Mouse (Mus musculus) adrenal gland, postnatal 25 days (tissue): ENCODE measurements around the gene Gm28043. TPM values are rescaled to one million over a fixed set of nuclear protein-coding genes. Genes with fewer than 3 reads are reported as not detected.

ENCODE experiments used
- DNase-seq: peaks from one replicate; pipeline ENCODE4 v3.0.0; 2021; ENCODE audit warnings: mixed read lengths
- total RNA-seq: library from RNA; stranded (reverse); gene quantifications from 2 replicates; pipeline ENCODE4 v1.2.3, GENCODE M21; 2021

Gene Gm28043
- total RNA-seq, 1 experiment from 2014 or later, result 5.0 TPM

DNA sequence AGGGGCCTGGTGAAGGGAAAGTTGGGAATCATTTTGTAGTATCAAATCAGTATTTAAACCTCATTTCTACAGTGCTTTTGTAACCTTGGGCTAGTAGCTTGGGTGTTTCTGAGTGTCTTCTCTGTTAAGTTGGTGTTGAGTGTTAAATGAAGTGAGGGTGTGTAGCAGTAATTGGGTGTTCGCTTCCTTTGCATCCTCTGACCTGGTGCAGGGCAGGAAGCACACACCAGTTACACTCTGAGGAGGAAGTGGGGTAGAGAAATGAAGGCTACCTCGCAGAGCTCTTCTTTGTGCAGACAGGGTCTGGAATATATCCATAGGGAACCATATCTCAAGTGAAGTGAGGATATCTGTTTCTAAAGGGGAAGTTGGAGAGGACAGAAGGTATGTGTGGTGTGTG, 66.2 kb downstream of the Gm28043 start:
- no peak for DNase-seq

DNA sequence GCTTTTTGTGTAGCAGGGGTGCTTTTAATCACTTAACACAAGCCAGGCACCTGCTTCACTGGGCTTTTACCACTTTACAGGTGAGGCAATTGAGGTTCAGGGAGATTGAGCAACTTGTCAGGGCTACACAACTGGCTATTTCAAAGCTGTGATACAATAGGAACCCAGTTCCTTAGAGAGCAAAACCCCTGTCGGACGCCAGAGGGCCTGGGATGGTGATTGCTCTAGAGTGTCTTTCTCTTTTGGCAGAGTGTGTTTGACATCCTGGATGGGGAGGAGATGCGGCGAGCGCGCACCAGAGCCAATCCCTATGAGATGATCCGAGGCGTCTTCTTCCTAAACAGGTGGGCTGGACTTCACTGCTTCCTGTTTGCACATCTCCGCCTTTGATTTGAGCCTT, 67.0 kb downstream of the Gm28043 start:
- no peak for DNase-seq

DNA sequence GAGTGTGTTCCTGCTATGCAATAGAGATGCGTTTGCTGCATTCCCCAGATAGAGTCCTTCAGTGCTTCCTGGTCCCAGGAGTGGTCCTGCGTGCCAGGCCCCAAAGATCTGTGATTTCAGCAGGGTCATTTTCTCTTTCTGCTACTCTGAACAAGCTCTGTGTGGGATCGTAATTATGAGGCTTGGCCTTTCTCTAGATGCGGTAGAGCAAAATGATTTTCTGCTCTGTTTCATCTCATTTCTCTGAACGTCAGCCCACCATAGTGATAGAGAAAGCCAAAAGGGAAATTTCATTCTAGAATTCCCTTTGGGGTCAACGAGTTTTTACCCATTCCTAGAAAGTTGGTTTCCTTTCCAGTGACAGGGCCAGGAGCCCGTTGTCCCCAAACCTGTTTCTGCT, 67.6 kb downstream of the Gm28043 start:
- DNase-seq, result no peak

DNA sequence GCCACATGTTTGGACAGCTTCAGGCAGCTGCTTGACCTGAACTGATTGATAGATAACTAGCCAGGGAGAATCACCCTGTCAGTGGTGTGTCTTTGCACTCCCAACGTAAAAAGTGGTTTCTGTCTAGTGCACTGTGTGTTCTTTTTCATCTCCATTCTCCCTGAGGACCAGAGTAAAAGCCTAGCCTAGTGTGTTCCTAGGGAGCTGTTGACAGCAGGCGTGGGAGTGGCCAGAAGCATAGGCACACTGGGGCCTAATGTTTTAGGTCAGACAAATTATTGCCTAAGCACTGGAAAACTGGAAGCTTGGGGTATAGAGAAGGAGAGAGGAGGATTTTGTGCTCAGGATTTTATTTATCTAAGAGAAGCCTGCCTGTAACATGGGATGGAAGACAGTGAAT, 68.5 kb downstream of the Gm28043 start:
- DNase-seq, result no peak

DNA sequence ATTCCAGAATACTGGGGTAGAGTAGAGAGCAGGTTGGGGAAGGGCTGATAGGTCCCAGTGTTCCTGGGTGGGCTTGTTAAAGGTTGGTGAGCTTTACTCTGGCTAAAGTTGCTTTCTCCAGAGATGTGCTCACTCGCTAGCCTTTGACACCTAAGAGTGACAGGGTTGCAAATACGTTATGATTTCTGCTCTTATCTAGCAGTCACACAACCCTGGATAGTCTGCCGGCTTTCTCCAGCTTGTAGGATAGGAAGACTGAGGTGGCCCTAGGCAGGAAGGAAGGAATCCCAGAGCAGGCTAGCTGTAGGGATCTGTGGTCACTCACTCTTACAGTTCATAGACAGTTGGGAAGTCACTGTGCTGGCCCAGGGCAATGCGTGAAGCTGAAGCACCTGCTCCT, 69.6 kb downstream of the Gm28043 start:
- DNase-seq, result no peak

DNA sequence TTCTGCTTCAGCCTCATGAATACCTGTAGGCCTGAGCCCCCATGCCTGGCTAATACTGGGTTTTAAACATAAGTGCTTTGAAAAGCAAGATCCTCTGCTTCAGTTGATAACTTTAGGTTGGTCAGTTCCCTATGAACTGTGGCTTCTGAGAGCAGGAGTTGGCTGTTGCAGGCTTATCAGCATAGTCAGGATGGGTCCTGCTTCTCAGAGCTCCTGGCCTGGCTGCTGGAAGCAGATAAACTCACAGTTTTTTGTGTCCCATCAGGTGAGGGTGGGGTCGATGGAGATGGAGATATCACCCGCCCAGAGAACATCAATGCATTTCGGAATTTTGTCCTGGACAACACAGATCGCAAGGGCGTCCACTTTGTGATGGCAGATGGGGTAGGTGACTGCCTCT, 72.1 kb downstream of the Gm28043 start:
- no peak for DNase-seq

DNA sequence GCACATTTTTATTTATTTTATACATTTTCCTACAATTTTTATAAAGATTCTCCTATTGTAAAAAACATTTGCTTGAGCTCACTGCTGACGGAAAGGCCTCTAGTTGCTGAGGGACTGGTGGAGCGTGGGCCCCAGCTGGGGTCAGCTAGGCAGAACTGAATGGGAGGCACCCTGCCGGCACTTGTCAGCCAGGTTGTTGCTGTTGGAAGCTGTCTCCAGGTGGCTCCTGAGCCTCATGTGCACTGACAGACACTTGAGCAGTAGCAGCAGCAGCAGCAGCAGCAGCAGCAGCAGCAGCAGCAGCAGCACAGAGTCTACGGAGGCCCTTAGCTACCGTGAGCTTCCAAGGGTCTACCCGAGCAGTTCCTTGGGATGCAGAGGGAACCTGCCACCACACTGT, 72.7 kb downstream of the Gm28043 start:
- no peak for DNase-seq

DNA sequence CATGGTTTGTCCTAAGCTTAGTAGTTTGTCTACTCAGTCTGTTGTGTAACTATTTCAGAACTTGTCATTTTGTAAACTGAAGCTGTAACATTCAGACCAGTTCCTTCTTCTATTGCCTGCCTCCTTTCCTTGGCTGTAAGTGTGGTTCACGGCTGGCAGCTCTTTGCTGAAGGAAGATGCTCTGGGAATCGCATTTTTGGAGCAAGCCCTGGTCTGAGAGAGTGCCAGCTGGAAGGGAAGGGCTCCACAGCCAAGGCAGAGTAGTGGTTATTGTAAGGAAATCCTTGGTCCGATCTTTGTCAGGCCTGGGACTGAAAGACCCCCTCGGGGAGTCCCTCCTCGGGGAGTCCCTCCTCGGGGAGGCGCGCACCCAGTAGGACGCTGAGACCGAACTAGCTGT, 73.9 kb downstream of the Gm28043 start:
- no peak for DNase-seq

DNA sequence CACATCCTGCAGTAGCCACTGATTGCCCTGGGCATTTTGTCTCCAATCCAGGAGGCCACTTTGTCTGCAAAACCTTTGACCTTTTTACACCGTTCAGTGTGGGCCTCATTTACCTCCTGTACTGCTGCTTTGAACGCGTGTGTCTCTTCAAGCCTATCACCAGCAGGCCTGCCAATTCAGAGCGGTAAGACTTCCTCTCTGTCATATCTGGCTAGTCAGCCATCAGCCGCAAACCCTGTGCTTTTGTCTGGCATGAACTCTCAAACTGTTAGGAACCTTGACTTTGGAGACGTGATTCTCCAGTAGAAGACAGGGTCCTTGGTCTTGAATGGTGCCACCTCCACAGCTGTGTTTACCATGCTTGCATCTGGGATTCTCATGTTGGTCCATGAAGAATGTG, 75.6 kb downstream of the Gm28043 start:
- no peak for DNase-seq

DNA sequence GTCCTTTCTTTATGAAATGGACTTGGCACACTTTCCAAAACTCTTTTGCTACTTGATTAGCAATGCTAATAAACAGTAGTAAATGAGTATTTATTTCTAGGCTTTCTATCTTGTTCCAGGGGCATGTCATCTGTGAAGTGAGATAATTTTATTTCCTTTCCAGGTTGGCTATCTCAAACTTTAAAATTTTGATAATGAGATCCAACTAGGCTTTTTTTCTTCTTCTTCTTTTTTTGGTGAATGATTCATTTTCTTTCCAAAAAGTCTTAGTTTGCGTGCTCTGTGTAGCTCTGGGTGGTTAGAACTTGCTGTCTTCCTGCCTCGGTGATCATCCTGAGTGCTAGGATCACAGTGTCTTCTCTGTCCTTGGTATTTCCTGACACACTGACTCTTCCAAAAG, 78.2 kb downstream of the Gm28043 start:
- no peak for DNase-seq

DNA sequence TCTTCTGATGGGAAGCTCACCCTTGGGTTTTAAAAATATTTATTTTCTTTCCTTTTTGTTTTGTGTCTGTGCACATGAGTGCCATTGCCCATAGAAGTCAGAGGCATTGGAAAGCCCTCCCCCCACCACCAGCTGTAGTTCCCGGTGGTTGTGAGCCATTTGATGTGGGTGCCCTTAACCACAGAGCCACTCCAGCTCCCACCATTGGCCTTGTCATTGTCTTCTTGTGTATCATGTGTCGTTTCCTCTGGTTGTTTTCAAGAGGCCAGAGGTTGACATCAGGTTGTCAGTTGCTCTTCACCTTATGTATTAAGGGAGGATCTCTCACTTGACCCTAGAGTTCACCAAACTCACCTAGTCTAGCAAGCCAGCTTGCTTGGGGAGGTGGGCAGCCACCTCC, 78.9 kb downstream of the Gm28043 start:
- no peak for DNase-seq

DNA sequence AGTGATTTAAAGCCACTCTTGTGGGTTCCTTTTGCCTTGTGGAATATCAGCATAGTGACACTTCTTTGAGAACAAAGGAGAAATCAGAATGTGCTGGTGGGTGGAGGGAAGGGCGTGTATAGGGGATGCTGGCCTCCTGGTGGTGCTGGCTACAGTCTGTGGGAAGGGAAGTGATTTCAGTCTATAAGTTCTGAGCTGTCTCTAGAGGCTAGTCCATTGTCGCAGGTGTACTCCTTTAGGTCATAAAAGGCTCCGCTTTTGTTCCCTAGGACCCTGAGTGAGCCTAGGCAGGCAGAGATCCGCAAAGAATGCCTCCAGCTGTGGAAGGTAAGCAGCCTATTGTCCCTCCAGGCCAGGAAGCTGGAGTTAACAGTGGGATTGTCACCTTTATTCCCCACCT, 79.8 kb downstream of the Gm28043 start:
- DNase-seq, result no peak

DNA sequence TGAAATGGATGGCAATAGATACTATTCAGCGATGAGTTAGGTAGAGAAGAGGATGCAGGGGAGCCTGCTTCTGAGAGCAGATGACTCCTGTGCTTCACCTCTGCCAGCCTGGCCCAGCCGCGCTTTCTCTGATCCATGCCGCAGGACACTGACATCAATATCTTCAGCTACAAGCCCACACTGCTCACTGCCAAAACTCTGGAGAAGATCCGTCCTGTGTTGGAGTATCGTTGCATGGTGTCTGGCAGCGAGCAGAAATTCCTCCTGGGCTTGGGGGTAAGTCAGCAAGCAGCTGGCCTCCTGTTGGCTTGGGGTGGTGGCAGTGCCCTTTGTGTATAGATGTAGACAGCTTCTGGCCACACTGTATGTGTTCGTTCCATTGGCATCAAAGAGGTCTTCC, 82.3 kb downstream of the Gm28043 start:
- no peak for DNase-seq

DNA sequence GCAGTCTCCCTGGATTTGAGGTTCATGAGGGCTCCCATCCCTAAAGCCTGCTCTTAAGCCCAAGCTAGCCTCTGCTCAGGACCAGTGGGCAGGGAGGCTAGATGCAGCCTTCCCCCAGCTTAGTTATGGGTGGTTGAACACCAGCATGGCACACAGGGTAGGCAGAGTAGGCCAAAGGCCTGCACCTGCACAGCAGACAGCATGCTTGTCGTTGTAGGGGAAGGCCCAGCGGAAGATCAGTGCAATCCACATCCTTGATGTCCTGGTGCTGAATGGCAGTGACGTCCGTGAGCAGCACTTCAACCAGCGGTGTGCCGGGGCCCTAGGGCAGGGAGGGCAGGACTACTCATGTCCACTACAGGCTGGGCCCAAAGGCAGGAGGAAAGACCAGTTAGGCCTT, 83.7 kb downstream of the Gm28043 start:
- DNase-seq, result no peak

DNA sequence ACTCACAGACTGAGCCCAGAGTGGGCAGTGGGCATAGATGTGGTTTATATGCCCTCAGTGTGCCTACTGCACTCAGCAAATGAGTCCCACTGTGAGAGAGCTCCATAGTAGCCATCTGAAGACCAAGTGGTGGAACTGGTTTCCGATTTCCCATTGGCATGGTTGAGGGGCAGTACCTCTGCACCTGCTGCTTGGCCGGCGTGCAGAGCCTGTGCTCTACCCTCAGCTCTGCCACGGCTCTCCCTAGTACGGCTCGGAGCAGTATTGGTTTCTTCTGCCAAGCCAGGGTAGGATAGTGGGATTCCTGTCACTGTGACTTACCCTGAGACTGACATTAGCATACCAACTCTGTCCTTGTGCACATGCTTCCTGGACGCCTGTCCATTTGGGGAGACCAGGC, 85.9 kb downstream of the Gm28043 start:
- DNase-seq, result no peak

DNA sequence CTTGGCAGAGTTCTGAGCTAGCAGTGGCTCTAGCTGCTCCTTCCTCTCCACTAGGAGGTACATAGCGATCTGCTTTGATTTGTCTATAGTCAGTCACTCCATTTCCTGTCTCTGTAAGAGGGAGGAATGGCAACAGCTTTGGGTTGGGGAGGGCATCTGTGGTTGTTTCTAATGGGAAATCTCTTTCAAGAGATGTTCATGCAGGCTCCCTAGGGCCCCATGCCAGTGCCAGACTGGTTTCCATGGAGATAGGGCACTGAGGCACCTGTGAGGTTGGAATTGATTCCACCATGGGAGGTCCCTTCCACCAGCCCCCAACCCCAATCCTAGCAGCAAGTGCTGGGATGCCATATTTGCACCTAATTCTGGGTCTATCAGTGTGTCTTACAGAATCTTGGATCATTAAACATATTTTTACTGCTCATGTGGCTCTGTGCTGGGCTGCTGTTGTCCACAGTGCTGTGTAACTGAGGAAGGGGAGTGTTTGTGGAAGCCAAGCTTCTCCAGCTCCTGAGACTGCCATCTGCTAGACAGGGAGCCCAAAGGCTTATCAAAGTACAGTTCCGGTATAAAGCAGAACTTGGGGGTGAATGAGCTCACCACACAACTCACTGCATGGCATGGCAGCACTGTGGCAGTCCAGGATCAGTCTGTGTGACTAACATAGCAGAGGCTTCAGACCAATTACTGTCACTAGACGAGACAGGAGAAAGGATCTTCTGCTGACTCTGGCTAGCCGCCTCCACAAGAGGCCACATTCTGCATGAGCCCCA, 88.4 kb downstream of the Gm28043 start:
- no peak for DNase-seq

DNA sequence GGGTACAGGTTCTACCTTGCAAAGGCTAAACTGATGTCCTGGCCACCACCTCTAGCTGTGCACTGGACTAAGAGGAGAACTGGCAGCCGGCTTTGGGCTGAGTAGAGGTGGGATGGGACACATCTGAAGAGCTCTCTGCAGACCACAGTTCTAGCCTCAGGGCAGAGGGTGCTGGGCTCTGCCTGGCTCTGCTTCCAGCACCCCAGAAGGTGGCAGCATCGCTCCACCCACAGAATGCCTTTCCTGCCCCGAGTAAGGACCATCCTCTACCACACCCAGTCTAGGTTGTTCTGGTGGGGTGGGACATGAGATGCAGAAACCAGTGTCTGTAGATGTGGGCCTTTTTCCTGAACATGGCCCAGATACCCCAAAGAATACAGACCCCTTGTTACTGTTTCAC, 90.1 kb downstream of the Gm28043 start:
- DNase-seq, result peak; percentile 64

DNA sequence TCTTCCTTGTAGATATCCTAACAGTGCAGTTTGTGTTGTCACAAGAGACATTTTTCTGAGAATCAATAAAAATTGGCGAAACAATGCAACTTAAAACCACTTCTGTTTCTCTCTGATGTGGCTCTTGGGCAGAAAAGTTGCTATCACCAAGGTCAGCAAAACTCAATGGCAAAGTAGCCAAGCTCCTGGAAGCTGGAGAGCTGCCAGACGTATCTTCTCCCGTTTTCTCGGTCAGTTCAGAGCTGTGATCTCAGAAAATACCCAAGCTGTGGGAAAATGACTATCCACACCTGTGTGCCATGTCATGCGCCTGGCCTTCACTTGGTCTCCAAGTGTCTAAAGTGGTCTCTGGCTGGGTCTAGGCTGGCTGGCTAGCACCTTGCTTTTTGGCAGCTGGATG, 91.2 kb downstream of the Gm28043 start:
- DNase-seq, result no peak

DNA sequence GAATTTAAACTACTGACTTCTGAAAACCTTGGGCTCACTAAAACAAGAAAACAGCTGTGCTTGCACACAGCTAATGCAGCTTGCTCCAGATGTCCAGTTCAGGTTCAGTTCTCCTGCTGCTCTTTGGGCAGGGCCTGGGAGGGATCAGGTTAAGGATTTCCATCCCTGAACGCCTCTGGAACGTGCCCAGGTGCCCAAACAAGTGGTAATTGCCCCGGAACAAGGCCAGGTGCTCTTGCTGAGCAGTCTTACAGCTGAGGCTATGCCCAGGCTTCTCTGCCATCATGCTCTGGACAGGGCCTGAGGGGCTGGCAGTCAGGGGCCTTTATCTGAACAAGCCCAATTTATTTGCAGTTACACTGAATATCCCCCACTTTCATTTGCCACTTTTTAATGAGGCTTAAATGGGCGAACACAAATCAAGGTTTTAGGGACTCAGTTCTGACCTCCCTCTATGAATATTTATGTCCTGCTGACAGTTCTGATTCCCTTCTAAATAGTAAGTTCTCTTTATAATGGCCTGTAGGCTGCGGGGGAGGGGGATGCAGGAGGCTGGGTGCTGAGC, 92.4 kb downstream of the Gm28043 start:
- DNase-seq, result no peak

DNA sequence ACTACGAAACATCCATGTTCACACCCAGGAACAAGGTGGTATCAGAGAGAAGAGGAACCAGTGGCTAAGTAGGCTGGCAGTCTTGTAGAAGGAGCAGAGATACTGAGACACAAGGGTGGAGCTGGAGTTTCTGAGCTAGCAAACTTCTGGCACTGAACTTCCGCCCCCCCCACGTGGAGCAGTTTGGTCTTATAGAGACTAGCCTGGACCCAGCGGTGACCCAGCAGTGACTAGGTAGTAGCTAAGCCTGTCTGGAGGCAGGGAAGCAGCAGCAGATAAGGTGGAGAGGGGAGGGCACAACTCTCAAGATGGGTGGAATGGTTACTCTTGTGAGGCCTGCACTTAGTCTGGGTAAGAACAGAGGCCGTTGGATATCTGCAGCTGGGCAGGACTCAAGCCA, 94.1 kb downstream of the Gm28043 start:
- DNase-seq, result no peak

DNA sequence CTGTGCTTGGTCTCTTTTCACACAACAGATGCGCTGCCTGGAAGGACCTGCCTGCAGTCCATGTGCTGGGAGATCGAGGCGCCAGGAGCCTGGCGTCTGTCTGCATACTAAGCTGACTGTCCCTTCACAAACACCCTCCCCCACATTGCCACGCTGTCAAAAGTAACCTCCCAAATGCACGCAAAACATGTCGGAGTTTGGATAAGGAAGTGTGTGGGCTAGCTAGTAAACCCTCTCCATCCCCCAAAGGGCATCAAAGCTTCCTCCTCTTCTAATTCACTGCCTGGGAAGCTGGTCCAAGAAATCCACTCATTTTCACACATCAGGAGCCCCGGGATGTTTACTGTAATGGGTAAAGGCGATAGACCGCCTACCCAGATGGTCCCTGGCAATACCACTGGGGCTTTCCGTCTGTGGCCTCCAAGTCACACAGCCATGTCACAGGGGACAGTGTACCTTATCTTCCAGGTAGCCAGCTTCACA, 95.9 kb downstream of the Gm28043 start:
- no peak for DNase-seq

DNA sequence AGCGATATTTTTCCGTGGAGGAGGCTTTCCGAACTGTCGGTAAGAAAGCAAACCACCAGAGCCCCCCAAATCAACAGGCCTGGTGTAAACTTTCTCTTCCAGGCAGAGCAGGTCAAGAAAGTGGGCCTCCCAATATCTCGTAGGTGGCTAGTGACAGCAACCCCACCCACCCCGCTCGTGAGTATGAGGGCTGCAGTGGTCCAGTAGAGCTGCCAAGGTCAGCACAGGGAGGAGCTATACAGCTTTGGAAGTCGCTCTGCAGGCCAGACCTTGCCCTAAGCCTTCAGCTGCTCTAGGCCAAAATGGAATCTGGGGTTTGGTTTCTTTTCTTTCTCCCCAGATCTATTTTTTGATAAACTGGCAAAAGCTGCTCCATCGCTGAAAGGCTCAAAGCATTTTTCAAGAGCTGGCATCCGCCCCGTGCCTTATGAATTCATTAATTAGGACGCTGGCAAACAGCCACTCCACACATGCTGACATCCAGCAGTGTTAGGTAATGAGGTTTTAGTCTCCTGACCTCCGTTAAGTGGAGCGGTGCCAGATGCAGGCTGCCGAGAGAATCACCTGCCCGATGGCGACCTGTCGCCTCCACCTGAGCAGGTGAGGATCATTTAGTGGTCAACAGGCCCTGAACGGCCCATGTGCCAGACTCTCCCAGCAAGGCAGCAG, 96.5 kb downstream of the Gm28043 start:
- no peak for DNase-seq

DNA sequence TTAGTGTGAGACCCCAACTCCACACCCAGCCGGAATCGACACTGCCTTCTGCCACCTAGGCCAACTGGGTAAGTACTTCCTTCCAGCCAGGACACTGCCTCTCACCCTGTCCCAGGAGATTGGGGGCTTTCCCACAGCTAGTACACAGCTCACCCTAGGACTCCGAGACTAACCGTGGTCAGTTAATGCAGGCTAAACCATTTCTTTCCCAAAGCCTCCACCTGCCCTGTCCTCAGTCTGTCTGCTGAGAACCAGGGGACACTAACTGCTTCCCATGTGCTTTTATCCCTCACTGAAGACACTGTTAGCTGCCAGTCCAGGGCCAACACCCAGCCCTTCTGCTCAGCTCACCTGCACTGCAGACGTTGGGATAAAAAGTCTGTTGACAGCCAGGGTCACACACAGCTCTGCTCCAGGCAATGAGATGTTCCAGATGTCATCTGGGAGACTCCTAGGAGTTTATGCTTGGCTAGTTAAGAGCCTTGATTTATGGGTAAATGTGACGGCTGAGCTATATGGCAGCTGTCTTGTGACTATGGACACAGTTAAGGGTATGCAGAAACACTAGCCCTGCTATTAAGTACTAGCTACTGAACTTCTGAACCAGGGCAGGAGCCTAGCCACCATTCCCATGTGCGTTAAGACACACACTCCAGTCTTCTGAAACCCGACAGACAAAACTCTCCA, 97.2 kb downstream of the Gm28043 start:
- DNase-seq, result no peak
